Mouse (Mus musculus) megakaryocyte, embryonic 14.5 days (primary cell): ENCODE measurements around the gene Ifnar2.

Experiments used
- FLI1 ChIP-seq: IDR thresholded peaks from 2 replicates; pipeline ENCODE4 v1.6.1; 2012; ENCODE audit warnings: low read length, inconsistent platforms, mixed read lengths
- GATA1 ChIP-seq: IDR thresholded peaks from 3 replicates; pipeline ENCODE4 v1.6.1; 2012; ENCODE audit warnings: mixed read lengths, low read length, inconsistent platforms, borderline replicate concordance

DNA sequence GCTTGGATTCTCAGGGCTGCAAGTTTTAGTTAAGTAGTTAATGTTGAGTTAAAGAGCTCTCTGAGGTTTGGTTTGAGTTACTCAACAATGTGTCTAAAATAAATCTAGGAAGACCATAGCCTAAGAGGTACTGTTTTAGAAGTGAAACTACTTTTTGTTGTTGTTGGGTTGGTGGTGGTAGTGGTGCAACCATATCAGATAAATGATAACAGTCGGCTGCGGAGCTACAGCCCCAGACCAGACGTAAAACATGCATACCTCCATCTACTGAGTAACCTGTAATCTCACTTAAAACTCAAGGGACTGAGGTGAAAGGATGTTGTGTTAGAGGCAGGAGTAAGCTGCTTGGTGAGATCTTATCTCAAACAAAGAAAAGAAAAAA lies 1.7 kb downstream of the Ifnar2 start:
- TF ChIP-seq GATA1 (no peak), FLI1 (no peak)
